Mouse (Mus musculus): ENCODE data around the gene Colec11. TPM values are rescaled to one million over a fixed set of nuclear protein-coding genes. Genes with fewer than 3 reads are reported as not detected.

Colec11 gene
- under 1 TPM; 0.42 to 0.69 TPM for total RNA-seq (2021)

- no peak for DNase-seq (ENCODE audit: extremely low spot score in 1 of 2, low spot score in 1 of 2)
These were observed at the start of gene Colec11 for GRCm38 (mm10) chr12:28623195-28623594. Gene Colec11 (minus strand): TSS chr12:28623377.

DNA sequence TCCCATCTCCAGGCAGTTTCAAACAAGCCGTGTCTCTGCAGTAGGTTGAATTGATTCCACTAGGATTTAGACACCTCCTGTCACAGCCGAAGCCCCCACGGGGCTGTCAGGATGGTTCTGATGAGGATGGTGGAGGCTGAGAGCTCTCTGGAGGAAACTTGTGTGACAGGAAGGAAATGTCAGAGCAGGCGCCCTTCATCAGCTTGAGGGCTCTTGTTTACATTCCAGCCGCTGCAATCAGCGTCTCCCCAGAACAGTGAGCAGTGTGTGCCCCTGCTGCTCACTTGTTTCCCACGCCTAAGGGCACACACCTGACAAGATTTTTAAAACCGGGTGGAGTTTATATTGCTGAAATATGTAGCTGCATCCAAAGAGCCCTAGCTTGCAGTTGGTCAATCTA is 44.1 kb upstream of the Colec11 start:
- DNase-seq (ENCODE audit: extremely low spot score in 1 of 2, low spot score in 1 of 2), result no peak

- no peak for DNase-seq (ENCODE audit: extremely low spot score in 1 of 2, low spot score in 1 of 2)
These were observed 43.6 kb upstream of the Colec11 start for GRCm38 (mm10) chr12:28666734-28667133.

DNA sequence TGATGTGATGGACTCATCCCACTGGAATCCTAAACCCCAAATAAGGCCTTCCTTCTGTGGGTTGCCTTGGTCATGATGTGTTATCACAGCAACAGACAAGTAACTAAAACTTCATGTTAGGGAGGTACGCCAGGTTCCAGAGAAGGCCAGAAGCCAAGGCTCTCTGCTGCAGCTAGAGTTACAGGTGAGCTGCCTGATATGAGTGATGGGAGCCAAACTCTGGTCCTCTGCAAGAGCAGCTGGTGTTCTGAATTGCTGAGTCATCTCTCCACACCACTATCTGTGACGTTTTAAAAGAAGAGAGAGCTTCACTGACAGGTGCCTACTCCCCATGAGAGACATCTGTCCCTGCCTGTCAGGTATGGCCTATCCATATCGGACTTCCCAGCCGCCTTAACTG is 39.5 kb upstream of the Colec11 start:
- no peak for DNase-seq (ENCODE audit: extremely low spot score in 1 of 2, low spot score in 1 of 2)

GRCm38 (mm10) chr12:28649141-28650110 is 26.2 kb upstream of the Colec11 start, which contains the start of gene Rnaseh1:
Gene Rnaseh1 (plus strand): TSS chr12:28649602.
- peak; percentile 84 to 85 for DNase-seq (ENCODE audit: extremely low spot score in 1 of 2, low spot score in 1 of 2)

DNA sequence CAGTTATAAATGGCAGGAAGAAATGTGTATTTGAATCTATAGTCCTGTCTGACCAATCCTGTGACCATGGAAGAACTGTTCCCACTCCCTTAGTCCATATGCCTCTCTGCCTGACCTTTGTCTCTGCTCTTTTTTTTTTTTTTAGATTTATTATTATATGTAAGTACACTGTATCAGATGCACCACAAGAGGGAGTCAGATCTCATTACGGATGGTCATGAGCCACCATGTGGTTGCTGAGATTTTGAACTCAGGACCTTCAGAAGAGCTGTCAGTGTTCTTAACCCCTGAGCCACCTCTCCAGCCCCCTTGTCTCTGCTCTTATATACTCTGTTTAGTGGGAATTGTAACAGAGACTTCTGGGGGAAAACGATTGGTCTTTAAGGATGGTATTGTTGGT is 15.6 kb upstream of the Colec11 start:
- DNase-seq (ENCODE audit: extremely low spot score in 1 of 2, low spot score in 1 of 2), result no peak

GRCm38 (mm10) chr12:28636543-28636942 is 13.4 kb upstream of the Colec11 start:
- no peak for DNase-seq (ENCODE audit: extremely low spot score in 1 of 2, low spot score in 1 of 2)

GRCm38 (mm10) chr12:28635535-28636476 is 12.6 kb upstream of the Colec11 start, which contains the start of gene Rps7:
Gene Rps7 (minus strand): TSS chr12:28635953.
- DNase-seq (ENCODE audit: extremely low spot score in 1 of 2, low spot score in 1 of 2), result peak; percentile 85 to 90

DNA sequence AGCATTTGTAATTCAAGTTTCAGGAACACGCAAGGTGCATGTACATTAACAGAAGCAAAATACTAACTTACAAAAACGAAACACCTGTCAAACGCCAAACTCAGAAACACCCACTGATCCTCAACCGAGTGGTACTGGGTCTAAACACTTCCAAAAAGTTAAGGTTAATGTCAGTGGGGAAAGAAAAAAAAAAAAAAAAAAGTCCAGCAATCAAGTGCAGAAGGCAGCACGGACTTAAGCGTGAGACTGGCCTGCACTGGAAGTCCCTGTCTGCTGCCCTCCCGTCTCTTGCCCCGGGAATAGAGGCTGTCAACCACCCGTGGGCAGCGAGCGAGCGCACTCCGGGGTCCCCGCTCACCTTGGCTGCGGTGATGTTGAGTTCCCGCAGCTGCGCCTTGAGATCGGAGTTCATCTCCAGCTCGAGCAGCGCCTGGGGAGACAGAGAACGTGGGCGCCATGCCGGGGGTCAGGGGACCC is 11.9 kb upstream of the Colec11 start:
- DNase-seq (ENCODE audit: extremely low spot score in 1 of 2, low spot score in 1 of 2), result no peak

DNA sequence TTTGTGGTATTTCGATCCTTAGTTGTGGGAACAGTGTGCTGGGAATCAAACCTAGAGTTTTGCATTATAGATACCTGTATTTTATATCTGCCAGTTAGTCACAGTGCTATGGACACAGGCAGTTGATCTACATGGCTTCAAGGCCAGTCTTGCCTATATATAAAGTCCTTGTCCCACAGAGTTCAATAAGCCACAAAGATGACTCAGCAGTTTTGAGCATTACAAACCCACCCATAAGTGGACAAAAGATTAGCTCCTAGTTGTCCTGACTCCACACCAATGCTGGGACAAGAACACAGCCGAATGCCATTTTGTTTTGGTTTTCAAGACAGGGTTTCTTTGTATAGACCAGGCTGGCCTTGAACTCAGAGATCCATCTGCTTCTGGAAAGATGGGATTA is 5.3 kb upstream of the Colec11 start:
- DNase-seq (ENCODE audit: extremely low spot score in 1 of 2, low spot score in 1 of 2), result no peak

- no peak for DNase-seq (ENCODE audit: extremely low spot score in 1 of 2, low spot score in 1 of 2)
These were observed 3.9 kb upstream of the Colec11 start for GRCm38 (mm10) chr12:28627092-28627491.

- no peak for DNase-seq (ENCODE audit: extremely low spot score in 1 of 2, low spot score in 1 of 2)
These were observed 2.2 kb upstream of the Colec11 start for GRCm38 (mm10) chr12:28625407-28625806.

- no peak for DNase-seq (ENCODE audit: extremely low spot score in 1 of 2, low spot score in 1 of 2)
These were observed 1.1 kb upstream of the Colec11 start for GRCm38 (mm10) chr12:28624251-28624650.

GRCm38 (mm10) chr12:28622641-28623040 is 536 bp downstream of the Colec11 start:
- DNase-seq (ENCODE audit: extremely low spot score in 1 of 2, low spot score in 1 of 2), result no peak

- no peak for DNase-seq (ENCODE audit: extremely low spot score in 1 of 2, low spot score in 1 of 2)
These were observed 1.0 kb downstream of the Colec11 start for GRCm38 (mm10) chr12:28622167-28622532.

DNA sequence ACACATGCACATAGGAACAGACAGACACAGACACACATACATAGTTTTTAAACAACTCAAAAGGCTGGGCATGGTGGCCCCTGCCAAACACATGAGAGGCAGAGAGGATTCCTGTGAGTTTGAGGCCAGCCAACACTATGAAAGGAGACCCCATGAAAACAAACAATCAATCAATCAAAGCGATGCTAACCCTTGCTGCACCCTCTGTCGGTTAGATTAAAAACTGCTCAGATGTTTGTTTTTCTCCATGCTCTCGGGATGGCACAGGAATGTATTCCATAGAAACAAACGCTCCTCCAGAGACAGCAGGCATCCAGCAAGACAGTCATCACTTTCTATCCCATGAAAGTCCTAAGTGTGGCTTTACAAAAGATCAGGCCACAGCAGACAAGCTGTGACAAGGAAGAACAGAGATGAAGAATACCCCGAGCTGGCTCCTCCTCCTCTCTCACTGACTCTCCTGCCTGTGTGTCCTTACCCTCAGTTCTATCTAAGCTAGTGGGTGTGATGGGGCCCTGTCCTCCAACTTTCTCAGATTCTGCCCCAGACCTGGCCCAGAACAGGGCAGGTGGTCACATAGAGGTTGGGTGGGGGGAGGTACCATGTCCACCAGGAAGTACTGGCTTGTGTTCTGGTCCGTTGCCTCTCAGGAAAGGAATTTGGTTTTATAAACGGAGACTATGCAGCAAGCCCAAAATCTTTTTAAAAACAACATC is 1.6 kb downstream of the Colec11 start:
- DNase-seq (ENCODE audit: extremely low spot score in 1 of 2, low spot score in 1 of 2), result no peak

GRCm38 (mm10) chr12:28617297-28617696 is 5.9 kb downstream of the Colec11 start:
- no peak for DNase-seq (ENCODE audit: extremely low spot score in 1 of 2, low spot score in 1 of 2)

DNA sequence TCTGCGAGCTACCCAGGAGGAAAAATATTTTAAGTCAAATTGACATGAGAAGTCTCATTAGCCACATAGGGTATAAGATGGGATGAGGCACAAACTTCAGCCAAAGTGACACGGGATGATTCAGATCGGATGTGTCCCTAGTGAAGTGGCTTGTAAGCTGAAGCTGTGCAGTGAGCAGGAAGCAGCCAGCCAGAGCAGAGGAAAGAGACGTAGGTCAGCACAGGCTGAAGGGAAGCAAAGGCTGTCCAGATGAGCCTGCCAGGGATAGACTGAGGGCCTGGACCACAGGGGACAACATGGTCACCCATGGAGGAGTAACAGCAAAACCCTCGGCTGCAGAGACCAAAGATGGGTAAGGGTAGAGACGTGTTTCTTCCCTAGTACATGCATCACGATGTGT is 8.8 kb downstream of the Colec11 start:
- no peak for DNase-seq (ENCODE audit: extremely low spot score in 1 of 2, low spot score in 1 of 2)

DNA sequence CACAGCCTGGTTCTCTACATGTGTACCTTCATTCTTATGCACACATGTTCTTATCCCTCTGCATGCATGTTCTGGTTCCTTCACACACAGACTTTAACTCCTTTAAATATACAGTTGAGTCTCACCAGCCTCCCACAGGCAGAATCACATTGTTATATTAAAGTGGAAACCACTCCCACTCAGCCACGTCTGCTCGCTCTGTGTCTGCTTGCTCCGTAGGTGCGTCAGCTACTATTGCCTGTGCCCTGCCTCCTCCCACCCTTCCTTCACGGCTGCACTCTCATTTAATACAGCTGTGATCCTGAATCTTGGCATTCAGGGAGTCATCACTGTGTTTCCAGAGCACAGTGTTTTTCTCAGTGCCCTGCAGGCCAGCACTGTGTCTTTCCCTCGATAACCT is 10.8 kb downstream of the Colec11 start:
- no peak for DNase-seq (ENCODE audit: extremely low spot score in 1 of 2, low spot score in 1 of 2)
